Mouse (Mus musculus): ENCODE measurements at regions not wholly inside any gene's neighbourhood (a gene's known extent, or its start where the extent isn't known, plus 50 kb on each side); places are given as distances from the start of the nearest gene placed in this dataset.

DNA sequence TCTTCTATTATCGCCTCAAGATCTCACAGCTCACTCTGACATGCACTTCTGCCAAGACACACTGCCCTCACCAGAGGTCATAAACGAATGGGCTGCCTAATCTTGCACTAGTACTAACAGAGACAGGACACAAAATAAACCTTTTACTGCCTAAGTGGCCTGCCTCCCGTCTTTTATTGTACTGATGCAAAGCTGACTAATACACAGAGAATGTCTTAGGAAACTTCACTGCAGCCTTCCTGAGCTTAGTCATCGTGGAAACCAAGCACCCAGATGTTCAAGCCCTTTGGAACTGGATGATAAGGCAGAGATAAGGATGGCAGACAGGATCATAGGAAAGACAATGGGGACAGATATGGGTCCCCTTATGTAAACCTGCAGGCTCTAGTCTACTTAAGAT, 57.3 kb upstream of the Pcgf5 start:
- Histone ChIP-seq H3K4me2 (ENCODE audit: low read depth, low read length) (no peak overlapping the region), H3K27me3 (replicated peaks; ENCODE audit: control insufficient read depth, insufficient read depth, low read length) (no peaks in the 10 kb centered on the region), H3K9me3 (ENCODE audit: control insufficient read depth, low read length) (no peaks in the 10 kb centered on the region), H3K4me3 (ENCODE audit: low read length) (no peak overlapping the region), H3K9ac (ENCODE audit: low read depth, low read length) (no peak overlapping the region), H3K4me1 (ENCODE audit: control insufficient read depth, insufficient read depth, low read length) (no peaks in the 10 kb centered on the region), H3K36me3 (ENCODE audit: control insufficient read depth, insufficient read depth, low read length) (no peaks in the 10 kb centered on the region), H3K27ac (ENCODE audit: low read length) (no peak overlapping the region)
- peak; percentile 84 for ATAC-seq
- 25% methylated on average over 4 of the region's 4 CpGs for WGBS

DNA sequence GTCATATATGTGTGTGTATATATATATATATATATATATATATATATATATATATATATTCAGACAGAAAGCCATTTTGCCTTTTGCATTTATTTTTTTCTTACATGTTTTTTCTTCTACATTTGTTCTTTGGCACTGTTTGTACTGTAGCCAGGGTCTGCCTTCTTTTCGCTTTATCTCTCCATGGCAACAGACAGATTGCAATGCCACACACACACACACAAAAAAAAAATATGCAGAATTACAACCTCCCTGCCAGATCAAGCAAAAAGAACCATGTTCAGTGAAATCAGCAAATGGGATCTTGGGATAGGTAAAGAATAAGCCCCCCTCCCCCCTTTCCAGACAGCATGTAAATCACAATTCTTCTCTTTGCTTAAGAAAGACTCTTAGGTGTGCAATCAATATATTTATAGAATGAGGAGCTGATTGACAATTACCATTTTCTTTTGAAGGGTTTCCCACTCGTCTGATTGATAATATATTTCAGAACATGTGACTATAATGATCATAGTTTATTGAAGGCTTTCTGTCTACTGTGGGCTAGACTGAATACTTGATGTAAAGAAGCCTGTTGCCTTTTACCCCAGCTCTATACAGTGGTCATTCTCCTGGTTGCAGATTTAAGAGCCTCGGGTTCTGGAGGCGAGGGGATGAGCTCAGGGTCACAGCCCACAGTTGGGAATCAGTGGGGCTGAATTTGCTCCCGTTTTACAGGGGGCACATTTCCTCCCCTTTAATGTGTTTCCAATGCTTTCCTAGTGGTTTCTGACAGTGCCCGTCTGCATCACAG, 54.7 kb upstream of the Pcgf5 start:
- WGBS, result 70% methylated on average over 6 of the region's 6 CpGs
- no peaks in the 10 kb centered on the region for H3K4me1 ChIP-seq (ENCODE audit: control insufficient read depth, insufficient read depth, low read length)
- H3K4me3 ChIP-seq (ENCODE audit: low read length), result no peak overlapping the region
- no peaks in the 10 kb centered on the region for H3K27me3 ChIP-seq (replicated peaks; ENCODE audit: control insufficient read depth, insufficient read depth, low read length)
- ATAC-seq, result no peak
- H3K9me3 ChIP-seq (ENCODE audit: control insufficient read depth, low read length), result no peaks in the 10 kb centered on the region
- no peaks in the 10 kb centered on the region for H3K36me3 ChIP-seq (ENCODE audit: control insufficient read depth, insufficient read depth, low read length)
- no peak overlapping the region for H3K9ac ChIP-seq (ENCODE audit: low read depth, low read length)
- no peak overlapping the region for H3K27ac ChIP-seq (ENCODE audit: low read length)
- no peak overlapping the region for H3K4me2 ChIP-seq (ENCODE audit: low read depth, low read length)

Data from intestine, embryonic 16.5 days (tissue).